Mouse (Mus musculus) CH12F3 (cell line): ENCODE results near the gene Cfap97.

Source experiments
- in situ Hi-C: fragments of 300-500 bp; cut with MboI; formaldehyde crosslinking; loops from 2 replicates; pipeline ENCODE4 v1.14.3; 2020; ENCODE audit warnings: low sequenced_read_pairs

Cfap97 gene

DNA sequence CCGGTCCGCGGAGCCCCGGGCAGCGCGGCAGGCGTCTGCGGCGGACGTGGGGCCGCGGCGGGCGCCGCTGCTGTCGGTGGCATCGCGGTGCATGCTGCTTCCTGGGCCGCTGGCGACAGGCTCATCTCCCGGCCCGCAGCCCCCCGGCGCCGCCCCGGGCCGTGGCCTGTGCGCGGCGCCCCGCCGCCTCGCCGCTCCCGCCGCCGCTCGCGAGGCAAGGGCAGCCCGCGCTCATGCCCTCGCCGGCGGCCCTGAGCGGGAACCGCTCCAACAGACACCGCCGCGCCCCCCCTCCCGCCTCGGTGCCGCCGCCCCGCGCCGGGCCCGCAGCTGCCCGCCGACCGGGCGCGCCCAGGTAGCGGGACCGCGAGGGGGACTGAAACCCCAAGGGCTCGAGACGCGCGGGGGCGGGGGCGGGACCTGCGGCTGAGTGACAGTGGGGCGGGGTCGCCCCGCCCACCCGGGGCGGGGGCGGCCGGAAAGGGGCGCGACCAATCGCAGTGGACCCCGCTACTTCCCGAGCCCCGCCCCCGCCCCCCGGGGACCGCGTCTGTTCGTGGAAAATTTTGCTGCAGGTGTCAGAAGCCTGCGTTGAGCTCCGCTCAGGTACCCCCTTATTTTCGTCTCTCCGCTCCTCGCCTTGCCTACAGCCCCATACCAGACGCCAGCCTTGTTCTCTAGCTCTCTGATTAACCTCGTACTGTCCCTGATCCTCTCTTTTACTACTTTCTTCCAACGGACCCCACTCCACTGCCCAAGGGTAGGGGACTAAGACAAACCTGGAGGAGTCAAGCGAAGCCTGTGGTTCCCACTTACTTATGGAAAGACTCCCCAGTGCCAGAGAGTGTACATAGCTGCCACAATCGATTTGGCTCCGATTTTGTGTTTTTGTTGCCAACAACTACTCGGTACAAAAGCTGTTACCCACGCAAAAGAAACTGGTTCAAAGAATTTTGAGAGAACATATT lies 777 bp downstream of the Cfap97 start, which contains the start of gene Snx25:
Gene Snx25 (minus strand): TSS at position 96 of the 968 bp plus-strand sequence.
- in situ Hi-C loops, result no loop called here

DNA sequence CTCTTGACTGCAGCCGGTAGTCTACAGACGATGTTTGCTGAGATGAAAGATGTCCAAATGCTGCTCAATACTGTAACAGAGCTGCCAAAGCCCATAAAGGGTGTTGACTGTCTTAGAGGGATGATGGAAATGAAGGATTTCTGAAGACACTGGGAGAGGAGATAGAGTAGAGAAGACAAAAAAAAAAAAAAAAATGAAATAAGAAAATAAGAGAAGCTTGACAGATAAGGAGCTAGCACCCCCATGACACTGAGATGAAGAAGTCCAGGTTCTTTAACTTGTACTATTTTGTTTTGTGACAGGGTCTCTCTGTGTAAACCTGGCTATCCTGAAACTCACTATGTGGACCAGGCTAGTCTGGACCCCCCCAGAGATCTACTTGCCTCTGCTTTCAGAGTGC lies 1.5 kb downstream of the Cfap97 start:
- in situ Hi-C loops, result no loop called here

DNA sequence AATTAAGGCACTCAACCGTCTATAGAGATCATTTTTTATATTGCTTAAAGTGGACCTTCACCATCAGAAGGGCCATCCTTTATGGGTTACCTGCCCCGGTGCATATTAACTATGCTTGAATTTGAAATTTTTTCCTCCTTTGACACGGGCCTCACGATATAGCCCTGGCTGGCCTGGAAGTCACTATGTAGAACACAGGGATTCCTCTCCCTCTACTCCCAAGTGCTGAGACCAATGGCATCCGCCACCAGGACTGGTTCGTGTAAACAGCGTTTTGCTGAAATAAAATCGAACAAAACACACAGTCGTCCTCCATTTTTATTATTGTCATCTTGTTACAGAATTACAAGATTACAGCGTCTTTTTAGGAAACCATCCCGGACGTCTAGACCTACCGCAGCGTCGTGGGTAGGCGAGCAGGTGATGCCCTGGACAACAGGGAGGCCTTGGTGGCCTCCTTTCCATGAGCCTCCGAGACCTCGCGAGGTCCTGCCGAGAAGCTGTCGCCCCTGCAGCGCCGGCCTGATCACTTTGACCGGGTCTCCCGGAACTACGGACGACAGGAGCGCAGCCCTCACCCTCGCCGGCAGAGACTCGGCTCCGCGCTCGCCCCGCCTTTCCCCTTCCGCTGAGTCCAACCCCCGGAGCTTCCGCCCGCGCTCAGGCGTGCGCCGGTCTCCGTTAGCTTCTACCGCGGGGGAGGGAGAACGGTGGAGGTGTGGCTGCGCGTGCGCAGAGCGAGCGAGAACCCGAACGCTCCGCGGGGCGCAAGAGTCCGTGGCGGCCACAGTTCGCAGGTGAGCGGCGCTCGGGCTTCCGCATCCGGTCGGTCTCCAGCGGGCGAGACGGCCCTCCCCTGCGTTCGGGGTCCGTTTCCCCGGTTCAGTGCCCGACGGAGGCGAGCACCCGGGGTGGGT lies 11.6 kb downstream of the Cfap97 start:
- in situ Hi-C loops, result no loop called here

DNA sequence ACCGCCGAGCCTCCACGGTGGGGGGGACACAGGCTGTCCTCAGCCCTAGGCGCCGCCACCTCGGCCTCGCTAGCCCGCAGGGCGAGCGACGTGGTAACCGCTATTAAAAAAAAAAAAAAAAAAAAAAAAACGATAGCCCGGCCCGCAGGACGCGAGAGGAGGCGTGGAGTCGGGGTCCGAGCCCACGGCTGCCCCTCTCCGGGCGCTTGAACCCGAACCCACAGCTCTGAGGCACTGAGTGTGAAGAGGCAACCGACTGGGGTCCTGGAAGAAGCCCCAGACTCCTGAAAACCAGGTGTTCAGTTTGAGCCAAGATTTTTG lies 12.3 kb downstream of the Cfap97 start:
- in situ Hi-C loops, result no loop called here

DNA sequence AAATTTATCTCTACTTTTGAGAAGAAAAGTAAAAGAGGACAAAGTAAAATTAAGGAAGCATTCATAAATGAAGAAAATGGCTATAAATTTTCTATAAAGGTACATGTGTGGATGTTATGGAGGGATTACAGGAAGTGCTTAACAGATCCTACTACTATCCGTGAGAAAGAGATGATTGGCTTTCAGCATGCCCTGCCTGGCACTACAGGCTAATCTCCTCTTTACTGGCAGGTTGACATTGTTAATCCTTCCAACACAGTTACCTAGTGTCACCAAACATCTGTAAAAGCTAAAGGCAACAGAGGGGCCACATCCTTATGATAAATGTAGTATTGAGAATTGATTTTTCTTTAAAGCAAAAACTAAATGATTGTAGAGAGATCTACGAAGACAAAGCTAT lies 22.1 kb downstream of the Cfap97 start:
- in situ Hi-C loops, result no loop called here

DNA sequence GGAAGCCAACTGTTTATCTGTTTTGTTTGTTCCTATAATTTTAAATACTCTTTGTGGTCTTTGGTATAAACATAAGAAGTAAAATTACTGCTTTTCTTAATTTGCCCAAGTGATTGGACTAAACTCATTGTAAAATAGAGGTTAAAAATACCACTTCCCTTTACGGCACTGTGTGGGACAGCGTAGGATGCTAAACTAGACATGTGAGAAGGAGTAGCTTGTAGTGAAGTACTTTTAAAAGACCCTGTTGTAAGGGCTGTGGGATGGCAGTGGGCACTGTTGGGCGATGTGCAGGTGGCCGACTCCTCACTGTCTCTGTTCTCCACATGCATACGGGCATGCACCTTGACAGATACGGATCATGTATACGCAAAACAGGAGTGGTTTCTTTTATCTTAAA lies 28.6 kb downstream of the Cfap97 start:
- in situ Hi-C loops, result no loop called here

DNA sequence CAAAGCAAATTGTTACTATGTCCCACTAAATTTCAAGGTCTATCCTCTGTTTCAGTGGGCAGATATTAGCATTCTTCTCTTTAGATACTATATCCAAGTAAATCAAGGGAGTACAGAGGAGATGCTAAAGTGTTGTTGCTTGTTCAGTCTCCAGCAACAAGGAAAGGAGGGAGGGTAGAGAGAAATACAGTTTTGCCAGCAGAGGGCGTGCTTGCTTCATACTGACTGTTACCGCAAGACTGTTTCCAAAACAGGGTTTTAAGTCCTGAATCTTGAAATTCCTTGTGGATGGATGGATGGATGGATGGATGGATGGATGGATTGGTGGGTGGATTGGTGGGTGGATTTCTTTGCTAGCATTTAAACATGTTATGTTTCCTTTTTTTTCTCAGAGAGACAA lies 33.8 kb downstream of the Cfap97 start:
- in situ Hi-C loops, result no loop called here

DNA sequence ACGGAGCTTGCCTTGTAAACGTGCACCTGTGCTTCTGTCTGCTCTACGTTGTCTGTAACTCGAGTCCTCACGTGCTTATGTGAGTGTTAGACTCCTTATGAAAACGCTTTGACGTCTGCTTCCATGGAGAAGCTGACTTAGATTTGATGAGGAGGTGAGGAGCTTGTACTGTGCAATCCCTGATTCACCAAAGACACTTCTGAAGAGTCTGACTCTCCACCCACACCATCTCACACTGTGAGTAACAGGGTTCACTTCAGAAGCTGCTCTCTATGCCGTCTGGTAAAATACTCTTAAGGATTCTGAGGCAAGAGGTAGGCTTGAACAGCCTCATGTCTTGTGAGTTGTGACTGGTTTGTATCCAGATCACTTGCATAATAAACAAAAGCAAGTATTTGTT lies 41.5 kb downstream of the Cfap97 start:
- in situ Hi-C loops, result no loop called here

DNA sequence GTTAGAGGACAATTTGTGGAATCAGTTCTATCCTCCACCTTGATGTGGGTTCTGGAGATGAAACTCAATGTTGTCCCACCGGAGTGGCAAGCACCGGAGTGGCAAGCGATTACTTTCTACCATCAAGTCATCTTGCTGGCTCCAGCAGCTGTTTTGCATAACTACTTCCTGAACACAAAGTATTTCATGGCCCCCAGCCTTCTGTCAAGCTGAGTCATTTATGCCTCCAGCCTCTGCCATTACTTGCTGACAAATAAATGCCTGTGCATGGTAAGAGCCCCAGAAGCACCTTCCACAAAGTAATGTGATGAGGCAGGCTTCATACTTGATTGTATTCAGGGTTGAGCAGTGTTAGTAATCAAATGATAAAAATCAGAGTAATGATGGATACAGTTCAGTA lies 45.3 kb downstream of the Cfap97 start:
- in situ Hi-C loops, result no loop called here

DNA sequence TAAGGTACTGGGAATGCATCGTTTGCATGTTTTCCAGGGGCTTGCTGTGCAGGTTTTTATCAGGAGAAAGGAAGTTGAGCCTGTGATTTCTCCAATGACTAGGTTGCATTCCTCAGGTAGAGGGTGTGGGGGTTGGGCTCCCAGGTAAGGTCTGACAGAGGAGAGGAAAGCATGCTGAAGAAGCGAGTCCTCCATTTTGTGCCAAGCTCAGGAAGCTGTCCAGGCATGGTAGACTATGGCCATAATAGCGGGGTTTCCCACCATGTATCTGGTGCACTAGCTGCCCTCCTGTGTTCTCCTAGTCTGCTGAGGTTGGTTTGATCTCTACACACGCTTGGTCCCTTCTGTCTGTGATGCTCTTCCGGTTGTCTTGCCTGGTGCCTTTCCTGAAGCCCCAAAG lies 46.1 kb downstream of the Cfap97 start:
- in situ Hi-C loops, result no loop called here

DNA sequence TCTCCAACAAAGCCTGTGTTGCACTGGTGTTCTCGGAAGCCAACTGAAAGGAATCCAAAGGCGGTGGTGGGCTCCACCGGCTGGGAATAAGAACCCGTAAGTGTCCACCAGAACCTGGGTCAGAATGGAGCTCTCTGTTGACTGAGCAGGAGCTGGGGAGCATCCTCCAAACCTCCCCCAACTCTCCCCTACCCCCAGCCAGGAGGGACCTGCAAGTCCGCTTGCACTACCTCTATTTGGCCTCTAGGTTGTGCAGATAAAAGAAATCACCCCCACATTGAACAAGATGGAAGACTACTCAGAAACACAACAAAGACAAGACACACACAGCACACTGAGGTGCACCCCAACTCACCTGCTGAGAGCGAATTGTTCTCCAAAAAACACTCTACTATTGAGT lies 50.8 kb downstream of the Cfap97 start:
- in situ Hi-C loops, result no loop called here

DNA sequence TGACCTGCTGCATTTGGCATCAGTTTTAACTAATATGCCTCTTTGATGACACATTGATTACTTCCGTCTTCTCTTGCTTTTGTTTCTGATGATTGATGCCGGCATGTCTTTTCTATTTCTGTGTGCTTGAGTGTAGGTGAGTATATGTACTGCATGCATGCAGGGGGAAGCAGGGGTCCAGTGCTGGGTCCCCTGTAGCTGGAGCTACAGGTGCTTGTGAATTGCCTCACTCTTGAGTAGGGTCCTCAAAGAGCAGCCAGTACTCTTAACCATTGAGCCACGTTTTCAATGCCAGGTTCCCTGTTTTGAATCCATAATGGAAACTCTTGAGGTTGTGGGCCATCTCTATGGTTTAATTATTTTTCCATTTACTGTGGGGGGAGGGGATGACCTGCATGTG lies 52.7 kb downstream of the Cfap97 start:
- in situ Hi-C loops, result no loop called here

DNA sequence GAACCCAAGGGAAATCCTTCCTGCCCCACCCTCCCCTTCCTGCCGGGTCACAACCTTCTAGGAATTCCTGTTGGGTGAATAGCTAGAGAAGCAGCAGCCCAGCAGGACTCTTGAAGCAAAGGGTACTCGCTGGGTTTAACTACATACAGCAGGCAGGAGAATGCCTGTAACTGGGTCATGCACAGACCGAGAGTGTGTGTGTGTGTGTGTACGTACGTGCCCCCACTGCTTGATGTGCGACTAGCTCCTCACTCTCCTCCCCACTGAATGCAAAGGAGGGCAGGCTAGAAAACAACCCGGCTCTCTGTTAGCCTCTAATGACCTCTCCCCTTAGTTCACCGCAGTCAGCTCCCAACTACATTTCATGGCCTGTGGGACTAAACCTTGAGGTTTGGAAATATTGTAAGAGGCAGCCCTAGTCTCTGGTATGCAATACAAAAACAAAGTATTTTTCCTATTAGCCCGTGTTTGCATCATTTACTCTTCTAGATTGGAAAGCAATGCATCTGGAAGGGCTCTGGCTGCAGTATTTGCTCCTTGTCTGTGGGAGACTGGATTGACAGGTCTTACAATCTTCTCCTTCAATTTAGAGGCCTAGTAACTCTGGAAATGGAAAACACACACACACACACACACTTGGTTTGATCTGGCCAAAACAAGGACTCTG lies 53.5 kb downstream of the Cfap97 start:
- in situ Hi-C loops, result no loop called here

DNA sequence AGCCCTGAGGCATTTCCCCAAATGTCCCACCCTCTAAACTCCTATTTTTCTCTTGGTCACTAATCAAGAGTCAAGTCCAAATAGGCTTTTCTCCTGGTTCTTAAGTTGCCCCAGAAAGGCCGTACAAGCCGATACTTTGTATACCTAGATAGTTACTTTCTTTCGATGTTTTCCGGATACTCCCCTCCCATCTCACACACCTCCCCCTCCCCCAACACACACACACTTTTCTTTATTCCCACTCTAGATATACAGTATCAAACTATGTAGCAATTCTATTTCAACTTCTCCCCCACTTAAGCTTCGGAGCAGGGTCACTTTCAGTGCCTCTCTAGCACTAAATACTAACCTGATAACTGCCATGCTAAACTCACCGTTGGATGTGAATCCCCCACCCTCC lies 54.5 kb downstream of the Cfap97 start:
- in situ Hi-C loops, result no loop called here

DNA sequence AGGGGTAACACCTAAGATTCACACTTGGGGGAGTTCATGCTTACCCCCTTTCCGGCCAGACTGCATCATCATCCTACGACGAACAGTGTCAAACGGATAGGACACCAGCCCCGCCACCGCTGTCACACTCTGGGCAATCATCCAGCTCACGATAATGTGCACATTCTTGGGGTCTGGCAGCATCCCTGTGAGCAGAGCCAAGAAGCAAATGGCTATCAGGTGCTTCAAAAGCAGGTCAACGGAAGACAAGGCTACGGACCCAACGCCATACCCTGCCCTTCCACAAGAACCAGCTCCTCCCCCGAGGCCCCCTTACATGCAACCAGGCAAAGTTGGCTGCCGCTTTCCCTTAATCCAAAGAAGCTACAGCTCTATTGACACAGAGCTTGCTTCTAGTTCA lies 56.8 kb downstream of the Cfap97 start:
- in situ Hi-C loops, result no loop called here

DNA sequence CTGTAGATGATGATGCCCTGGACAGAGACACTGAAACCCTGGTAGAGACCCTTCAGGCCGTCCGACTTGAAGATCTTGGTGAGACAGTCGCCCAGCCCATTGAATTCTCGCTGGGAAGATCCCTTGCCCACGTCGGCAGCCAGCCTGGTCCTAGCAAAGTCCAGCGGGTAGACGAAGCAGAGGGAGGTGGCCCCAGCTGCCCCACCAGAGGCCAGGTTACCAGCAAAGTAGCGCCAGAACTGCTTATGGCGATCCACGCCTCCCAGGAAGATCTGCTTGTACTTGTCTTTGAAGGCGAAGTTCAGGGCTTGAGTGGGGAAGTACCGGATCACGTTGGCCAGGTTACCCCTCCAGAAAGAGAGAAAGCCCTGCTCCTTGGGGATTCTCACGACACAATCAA lies 57.5 kb downstream of the Cfap97 start:
- in situ Hi-C loops, result no loop called here

DNA sequence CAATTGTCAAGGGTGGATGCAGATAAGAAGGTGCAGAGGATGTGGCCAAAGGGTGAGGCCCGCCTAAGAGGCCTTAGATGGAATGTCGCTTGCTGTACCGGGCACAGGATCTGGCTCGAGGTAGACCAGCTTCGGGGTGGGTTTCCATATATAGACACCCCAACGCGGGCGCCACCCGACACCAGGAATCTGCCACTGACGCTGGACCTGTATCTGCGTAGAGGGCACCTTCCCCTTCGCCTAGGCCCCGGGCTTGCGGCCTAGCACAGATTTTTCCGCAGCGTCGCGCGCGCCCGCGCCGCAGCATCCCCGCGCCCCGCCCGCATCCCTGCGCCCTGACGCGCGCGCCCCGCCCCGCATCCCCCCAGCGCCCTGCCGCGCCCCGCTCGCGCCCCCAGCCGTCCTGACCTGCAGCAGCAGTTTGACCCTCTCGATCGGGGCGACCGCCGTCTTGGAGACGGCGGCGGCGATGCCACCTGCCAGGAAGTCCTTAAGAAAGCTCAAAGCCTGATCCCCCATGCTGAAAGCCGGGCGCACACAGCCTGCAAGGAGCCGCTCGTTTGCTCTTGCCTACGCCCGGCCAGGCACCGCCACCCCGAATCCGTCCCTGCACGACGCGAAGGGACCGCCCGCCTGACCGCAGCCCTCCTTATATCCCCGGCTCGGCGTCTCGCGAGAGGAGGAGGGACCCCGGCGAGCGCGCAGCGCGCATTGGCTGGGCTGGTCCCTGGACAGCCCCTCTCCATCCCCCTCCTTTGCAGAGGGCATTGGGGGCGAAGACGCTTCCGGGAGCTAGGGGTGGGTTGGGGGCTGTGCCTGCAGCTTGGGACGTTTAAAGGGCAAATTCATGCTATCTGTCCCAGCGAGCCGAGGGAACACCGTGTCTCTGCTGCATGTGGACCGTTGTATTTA lies 59.1 kb downstream of the Cfap97 start, which contains the start of gene Slc25a4:
Gene Slc25a4 (minus strand): TSS at position 881 of the 912 bp plus-strand sequence.
- in situ Hi-C loops, result no loop called here

DNA sequence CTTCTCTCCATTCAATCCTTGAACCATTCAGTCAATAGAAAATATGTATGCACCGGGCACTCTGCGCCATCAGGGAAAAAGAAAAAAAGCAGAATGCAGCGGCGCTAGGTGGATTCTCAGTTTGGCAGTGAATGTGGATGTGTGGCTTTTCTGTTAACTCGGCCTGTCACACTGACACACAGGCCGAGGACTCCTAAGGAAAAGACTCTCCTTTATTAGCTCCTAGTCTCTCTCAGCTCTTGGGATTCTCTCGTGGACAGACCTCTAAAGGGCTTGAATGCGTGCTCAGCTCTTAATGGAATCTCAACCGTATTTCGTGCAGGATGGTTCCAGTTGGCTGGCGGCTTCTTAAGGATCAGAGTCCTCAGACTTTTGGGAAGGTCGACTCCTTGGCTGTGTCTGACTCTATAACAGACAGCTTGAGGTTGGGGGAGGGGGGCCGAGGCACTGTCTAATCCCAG lies 60.1 kb downstream of the Cfap97 start:
- in situ Hi-C loops, result no loop called here

DNA sequence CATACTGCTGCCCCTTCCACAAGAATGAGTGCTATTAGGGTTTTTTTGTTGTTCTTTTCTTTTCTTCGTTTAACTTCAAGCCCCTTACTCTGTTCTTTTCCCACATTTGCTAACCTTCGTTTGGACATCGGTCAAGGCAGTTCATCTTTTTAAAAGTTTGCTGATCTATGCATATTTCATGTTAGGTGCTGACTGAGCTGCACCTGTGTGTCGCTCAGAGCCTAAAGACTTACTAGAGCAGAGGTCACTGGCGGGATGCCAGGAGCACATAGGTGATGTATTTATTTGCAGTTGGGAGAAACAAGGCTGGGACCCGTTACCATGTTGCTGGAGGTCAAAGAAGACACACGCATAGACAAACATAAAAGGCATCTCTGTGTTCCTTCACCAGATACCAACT lies 60.6 kb downstream of the Cfap97 start:
- in situ Hi-C loops, result no loop called here

DNA sequence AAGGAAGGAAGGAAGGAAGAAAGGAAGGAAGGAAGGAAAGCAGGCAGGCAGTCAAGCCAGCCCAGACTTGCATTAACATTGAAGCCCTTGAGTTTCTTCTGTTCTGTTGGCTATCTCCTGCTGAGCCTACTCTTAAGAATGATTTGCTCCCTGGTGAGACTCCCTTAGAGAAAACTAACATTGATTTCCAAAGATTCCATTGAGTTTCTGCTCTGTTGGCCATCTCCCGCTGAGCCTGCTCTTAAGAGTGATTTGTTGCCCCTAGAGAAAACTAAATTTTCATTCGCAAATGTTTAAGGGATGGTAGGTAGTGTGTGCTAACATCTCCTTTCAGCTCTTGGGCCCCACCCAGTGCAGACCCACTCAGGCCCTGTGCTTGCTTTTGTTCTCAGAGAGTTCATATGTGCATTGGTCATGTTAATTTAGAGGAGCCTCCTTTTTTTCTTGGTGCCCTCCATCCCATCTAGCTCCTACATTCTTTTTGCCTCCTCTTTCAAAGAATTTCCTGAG lies 62.5 kb downstream of the Cfap97 start:
- in situ Hi-C loops, result no loop called here
